Mouse (Mus musculus): ENCODE measurements around the gene Pxn. TPM values are rescaled to one million over a fixed set of nuclear protein-coding genes. Genes with fewer than 3 reads are reported as not detected.

The Pxn gene
- total RNA-seq, 1 experiment: 29.4 TPM

- Histone ChIP-seq H3K36me3 (ENCODE audit: control insufficient read depth, insufficient read depth, low read length, poor library complexity, severe bottlenecking) (peaks cover 19% of the 10 kb centered on the region), H3K27ac (ENCODE audit: insufficient read depth, low read depth, low read length, poor library complexity, severe bottlenecking) (no peak overlapping the region), H3K9me3 (ENCODE audit: control insufficient read depth, insufficient read depth, low read depth, low read length) (no peaks in the 10 kb centered on the region), H3K4me3 (ENCODE audit: insufficient read depth in 1 of 2, low read depth in 1 of 2, low read length in 2 of 2, poor library complexity in 1 of 2, severe bottlenecking in 1 of 2) (peak overlapping the region in 1 of 2 experiments; percentile 18; a peak in 1 of 4 replicates), H3K4me1 (ENCODE audit: control insufficient read depth in 2 of 2, insufficient read depth in 2 of 2, low read length in 2 of 2, poor library complexity in 1 of 2) (peaks cover 0 to 22% of the 10 kb centered on the region in 2 experiments; a peak in 2 of 4 replicates), H3K9ac (ENCODE audit: insufficient read depth, low read depth, low read length, poor library complexity, severe bottlenecking) (no peak overlapping the region)
- no peak for DNase-seq (ENCODE audit: low read depth, low spot score)
- TF ChIP-seq MAFK (IDR thresholded peaks at IDR 0.05; ENCODE audit: insufficient read depth, low read depth, low read length): no peak
- TF ChIP-seq ZNF384 (IDR thresholded peaks at IDR 0.05; ENCODE audit: low read depth, low read length): no peak
- TF ChIP-seq HCFC1 (IDR thresholded peaks at IDR 0.05; ENCODE audit: borderline replicate concordance, insufficient read depth, low read length): no peak
- TF ChIP-seq CHD2 (IDR thresholded peaks at IDR 0.05; ENCODE audit: low read depth, low read length): no peak
- no peak for TF ChIP-seq ZC3H11A (IDR thresholded peaks at IDR 0.05; ENCODE audit: borderline replicate concordance, low read depth, low read length)
- in situ Hi-C loops (cut with MboI; ENCODE audit: low sequenced_read_pairs in 2 of 2, unreplicated experiment in 2 of 2): no loop called here
These were observed 44.1 kb downstream of the Pxn start for GRCm38 (mm10) chr5:115550482-115551005.

GRCm38 (mm10) chr5:115551386-115551785, 44.9 kb downstream of the Pxn start:
- TF ChIP-seq HCFC1 (IDR thresholded peaks at IDR 0.05; ENCODE audit: borderline replicate concordance, insufficient read depth, low read length) (no peak), ZNF384 (IDR thresholded peaks at IDR 0.05; ENCODE audit: low read depth, low read length) (no peak), ZC3H11A (IDR thresholded peaks at IDR 0.05; ENCODE audit: borderline replicate concordance, low read depth, low read length) (no peak), CHD2 (IDR thresholded peaks at IDR 0.05; ENCODE audit: low read depth, low read length) (no peak), MAFK (IDR thresholded peaks at IDR 0.05; ENCODE audit: insufficient read depth, low read depth, low read length) (no peak)
- Histone ChIP-seq H3K36me3 (ENCODE audit: control insufficient read depth, insufficient read depth, low read length, poor library complexity, severe bottlenecking) (peaks cover 17% of the 10 kb centered on the region), H3K9me3 (ENCODE audit: control insufficient read depth, insufficient read depth, low read depth, low read length) (no peaks in the 10 kb centered on the region), H3K27ac (ENCODE audit: insufficient read depth, low read depth, low read length, poor library complexity, severe bottlenecking) (no peak overlapping the region), H3K4me1 (ENCODE audit: control insufficient read depth in 2 of 2, insufficient read depth in 2 of 2, low read length in 2 of 2, poor library complexity in 1 of 2) (peaks cover 0 to 22% of the 10 kb centered on the region in 2 experiments; a peak in 2 of 4 replicates), H3K4me3 (ENCODE audit: insufficient read depth in 1 of 2, low read depth in 1 of 2, low read length in 2 of 2, poor library complexity in 1 of 2, severe bottlenecking in 1 of 2) (no peak overlapping the region), H3K9ac (ENCODE audit: insufficient read depth, low read depth, low read length, poor library complexity, severe bottlenecking) (no peak overlapping the region)
- no peak for DNase-seq (ENCODE audit: low read depth, low spot score)
- in situ Hi-C loops (cut with MboI; ENCODE audit: low sequenced_read_pairs in 2 of 2, unreplicated experiment in 2 of 2): no loop called here

GRCm38 (mm10) chr5:115551799-115552198, 45.3 kb downstream of the Pxn start:
- Histone ChIP-seq H3K36me3 (ENCODE audit: control insufficient read depth, insufficient read depth, low read length, poor library complexity, severe bottlenecking) (peaks cover 15% of the 10 kb centered on the region), H3K9ac (ENCODE audit: insufficient read depth, low read depth, low read length, poor library complexity, severe bottlenecking) (no peak overlapping the region), H3K4me3 (ENCODE audit: insufficient read depth in 1 of 2, low read depth in 1 of 2, low read length in 2 of 2, poor library complexity in 1 of 2, severe bottlenecking in 1 of 2) (no peak overlapping the region), H3K4me1 (ENCODE audit: control insufficient read depth in 2 of 2, insufficient read depth in 2 of 2, low read length in 2 of 2, poor library complexity in 1 of 2) (peaks cover 0 to 22% of the 10 kb centered on the region in 2 experiments; a peak in 2 of 4 replicates), H3K9me3 (ENCODE audit: control insufficient read depth, insufficient read depth, low read depth, low read length) (no peaks in the 10 kb centered on the region), H3K27ac (ENCODE audit: insufficient read depth, low read depth, low read length, poor library complexity, severe bottlenecking) (no peak overlapping the region)
- in situ Hi-C loops (cut with MboI; ENCODE audit: low sequenced_read_pairs in 2 of 2, unreplicated experiment in 2 of 2): no loop called here
- TF ChIP-seq CHD2 (IDR thresholded peaks at IDR 0.05; ENCODE audit: low read depth, low read length) (no peak), ZC3H11A (IDR thresholded peaks at IDR 0.05; ENCODE audit: borderline replicate concordance, low read depth, low read length) (no peak), HCFC1 (IDR thresholded peaks at IDR 0.05; ENCODE audit: borderline replicate concordance, insufficient read depth, low read length) (no peak), MAFK (IDR thresholded peaks at IDR 0.05; ENCODE audit: insufficient read depth, low read depth, low read length) (no peak)
- no peak for DNase-seq (ENCODE audit: low read depth, low spot score)

GRCm38 (mm10) chr5:115553801-115554420, 47.4 kb downstream of the Pxn start:
- no peak for DNase-seq (ENCODE audit: low read depth, low spot score)
- Histone ChIP-seq H3K4me1 (ENCODE audit: control insufficient read depth in 2 of 2, insufficient read depth in 2 of 2, low read length in 2 of 2, poor library complexity in 1 of 2) (peaks cover 0 to 10% of the 10 kb centered on the region in 2 experiments; a peak in 2 of 4 replicates), H3K4me3 (ENCODE audit: insufficient read depth in 1 of 2, low read depth in 1 of 2, low read length in 2 of 2, poor library complexity in 1 of 2, severe bottlenecking in 1 of 2) (peak overlapping the region; percentile 42 to 52; a peak in 3 of 4 replicates), H3K9ac (ENCODE audit: insufficient read depth, low read depth, low read length, poor library complexity, severe bottlenecking) (peak overlapping the region; percentile 48), H3K36me3 (ENCODE audit: control insufficient read depth, insufficient read depth, low read length, poor library complexity, severe bottlenecking) (peaks cover 12% of the 10 kb centered on the region), H3K9me3 (ENCODE audit: control insufficient read depth, insufficient read depth, low read depth, low read length) (no peaks in the 10 kb centered on the region), H3K27ac (ENCODE audit: insufficient read depth, low read depth, low read length, poor library complexity, severe bottlenecking) (no peak overlapping the region)
- in situ Hi-C loops (cut with MboI; ENCODE audit: low sequenced_read_pairs in 2 of 2, unreplicated experiment in 2 of 2): no loop called here
- TF ChIP-seq CHD2 (IDR thresholded peaks at IDR 0.05; ENCODE audit: low read depth, low read length) (no peak), MAFK (IDR thresholded peaks at IDR 0.05; ENCODE audit: insufficient read depth, low read depth, low read length) (no peak), ZNF384 (IDR thresholded peaks at IDR 0.05; ENCODE audit: low read depth, low read length) (no peak), HCFC1 (IDR thresholded peaks at IDR 0.05; ENCODE audit: borderline replicate concordance, insufficient read depth, low read length) (no peak), ZC3H11A (IDR thresholded peaks at IDR 0.05; ENCODE audit: borderline replicate concordance, low read depth, low read length) (no peak)
